Mouse (Mus musculus) spleen, embryonic (tissue): Measurements from ENCODE around the gene Adamtsl4.

Experiments
- CTCF ChIA-PET: fragments of 350-600 bp; sonication (Branson Sonifier 250); formaldehyde crosslinking; loops from one replicate; lab custom pipeline; 2022; lab: Charles Lee

Adamtsl4 gene

GRCm38 (mm10) chr3:95648016-95648415 is 39.7 kb downstream of the Adamtsl4 start:
- CTCF ChIA-PET = interaction anchor here (0.6 kb wide), 1 partner anchor 185 kb away, joined by 4 read pairs; no protein-coding TSS in a partner anchor

- CTCF ChIA-PET = interaction anchor here (1.0 to 1.1 kb wide), 2 partner anchors 17 to 26 kb away, joined by 3 read pairs; no protein-coding TSS in a partner anchor
Observed at GRCm38 (mm10) chr3:95645313-95646235, 42.1 kb downstream of the Adamtsl4 start.

DNA sequence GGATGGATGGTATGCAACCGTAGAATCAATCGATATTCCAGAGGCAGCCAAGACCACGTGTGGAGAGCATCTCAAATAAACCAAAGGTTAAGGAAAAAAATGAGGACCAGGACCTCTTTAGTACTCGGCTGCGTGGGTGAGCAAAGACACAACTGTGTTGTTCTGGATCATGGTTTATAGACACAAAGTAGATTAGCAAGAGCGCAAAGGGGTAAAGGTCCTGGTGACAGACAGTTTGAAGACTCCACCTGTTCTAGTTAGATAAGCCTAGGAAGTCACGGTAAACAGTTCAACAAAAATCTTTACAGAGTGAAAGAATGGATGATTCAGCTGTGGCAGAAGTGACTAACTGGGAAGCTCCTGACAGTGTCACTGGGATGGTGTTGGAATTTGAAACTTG is 44.6 kb downstream of the Adamtsl4 start:
- CTCF ChIA-PET = no interaction called here

DNA sequence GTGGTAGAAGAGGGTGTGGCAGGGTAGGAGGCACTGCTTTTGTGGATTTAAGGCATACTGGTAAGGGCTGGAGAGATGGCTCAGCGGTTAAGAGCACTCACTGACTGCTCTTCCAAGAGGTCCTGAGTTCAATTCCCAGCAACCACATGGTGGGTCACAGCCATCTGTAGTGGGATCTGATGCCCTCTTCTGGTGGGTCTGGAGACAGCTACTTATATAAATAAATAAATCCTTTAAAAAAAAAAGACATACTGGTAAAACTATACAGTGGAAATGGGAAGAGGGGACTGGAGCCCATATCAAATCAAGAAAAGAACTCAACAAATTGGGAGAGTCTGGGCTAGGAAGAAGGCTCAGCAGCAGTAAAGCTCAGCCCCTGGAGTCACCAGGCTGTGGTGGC is 48.0 kb downstream of the Adamtsl4 start:
- CTCF ChIA-PET = interaction anchor here (1.0 kb wide), 2 partner anchors 32 to 120 kb away, joined by 3 to 4 read pairs; no protein-coding TSS in a partner anchor

DNA sequence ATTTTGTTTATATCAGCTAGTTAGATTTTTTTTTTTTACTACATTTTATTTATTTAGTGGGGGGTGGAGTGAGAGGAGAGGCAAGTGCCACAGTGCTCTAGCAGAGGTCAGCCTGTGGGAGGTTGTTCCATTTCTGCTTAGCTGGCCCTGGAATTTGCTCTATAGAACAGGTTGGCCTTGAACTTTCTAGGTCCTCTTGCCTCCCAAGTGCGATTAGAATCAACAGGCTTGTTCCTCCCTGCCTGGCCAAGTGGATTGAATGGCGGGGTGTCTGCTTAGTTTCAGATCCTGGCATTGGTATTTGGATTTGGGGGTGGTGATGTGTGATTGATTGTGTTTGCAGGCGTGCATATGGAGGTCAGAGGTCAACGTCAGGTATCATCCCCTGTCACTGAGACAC is 51.6 kb downstream of the Adamtsl4 start:
- CTCF ChIA-PET = no interaction called here

- CTCF ChIA-PET = no interaction called here
Observed at GRCm38 (mm10) chr3:95635636-95636035, 52.1 kb downstream of the Adamtsl4 start.

- CTCF ChIA-PET = interaction anchor here (0.5 to 1.6 kb wide), 10 partner anchors 18 to 87 kb away, joined by 3 to 20 read pairs (median 5); no protein-coding TSS in a partner anchor
Observed at GRCm38 (mm10) chr3:95632648-95633588, 54.8 kb downstream of the Adamtsl4 start.

- CTCF ChIA-PET = no interaction called here
Observed at GRCm38 (mm10) chr3:95631304-95631703, 56.4 kb downstream of the Adamtsl4 start.

GRCm38 (mm10) chr3:95630856-95631255 is 56.9 kb downstream of the Adamtsl4 start:
- CTCF ChIA-PET = no interaction called here

DNA sequence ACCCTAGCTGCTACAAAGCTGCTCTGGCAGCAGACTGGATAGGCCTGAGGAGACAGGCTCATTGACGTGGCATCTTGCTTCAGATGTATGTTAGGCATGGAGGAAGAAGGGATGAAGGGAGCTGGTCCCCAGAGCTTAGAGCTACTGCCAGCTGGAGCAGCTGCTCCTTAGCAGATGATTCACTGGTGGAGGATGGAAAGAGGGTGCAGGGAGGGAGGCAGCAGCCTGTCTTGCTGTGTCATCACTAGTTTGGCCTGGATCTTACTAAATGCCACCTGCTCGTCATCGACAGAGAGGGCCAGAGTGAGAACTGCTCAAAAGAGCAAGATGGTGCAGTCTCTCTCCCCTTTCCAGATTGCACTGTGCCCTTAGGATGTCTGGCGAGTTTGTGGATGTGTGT is 58.0 kb downstream of the Adamtsl4 start:
- CTCF ChIA-PET = no interaction called here

DNA sequence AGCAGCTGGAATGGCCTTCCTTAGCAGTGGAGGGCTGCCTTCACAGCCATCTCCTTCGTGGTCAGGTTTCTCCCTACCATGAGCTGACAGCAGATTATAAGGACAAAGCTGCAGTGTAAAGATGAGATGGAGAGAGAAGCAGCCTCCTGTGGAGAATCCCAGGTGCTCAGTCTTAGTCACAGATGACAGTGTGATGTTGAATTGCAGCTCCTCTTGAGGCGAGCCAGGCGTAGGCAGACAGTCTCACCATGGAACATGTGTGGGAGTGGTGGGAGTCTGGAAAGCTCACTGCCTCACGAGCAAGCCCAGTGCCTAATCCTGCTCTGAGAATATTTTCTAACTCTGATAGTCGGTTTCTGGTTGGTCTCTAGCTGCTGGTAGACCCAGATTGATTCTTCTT is 60.0 kb downstream of the Adamtsl4 start:
- CTCF ChIA-PET = interaction anchor here (0.5 to 0.6 kb wide), 2 partner anchors 34 to 660 kb away, joined by 3 to 6 read pairs; no protein-coding TSS in a partner anchor
